Mouse (Mus musculus): Measurements from ENCODE around the gene Nrp1. TPM values are rescaled to one million over a fixed set of nuclear protein-coding genes. Genes with fewer than 3 reads are reported as not detected.

The Nrp1 gene
- 82.9 and 87.0 TPM in 2 replicates for polyA plus RNA-seq (2015; fragmentation: Nextera tagmentation; extraction: Ambion mirVana)

DNA sequence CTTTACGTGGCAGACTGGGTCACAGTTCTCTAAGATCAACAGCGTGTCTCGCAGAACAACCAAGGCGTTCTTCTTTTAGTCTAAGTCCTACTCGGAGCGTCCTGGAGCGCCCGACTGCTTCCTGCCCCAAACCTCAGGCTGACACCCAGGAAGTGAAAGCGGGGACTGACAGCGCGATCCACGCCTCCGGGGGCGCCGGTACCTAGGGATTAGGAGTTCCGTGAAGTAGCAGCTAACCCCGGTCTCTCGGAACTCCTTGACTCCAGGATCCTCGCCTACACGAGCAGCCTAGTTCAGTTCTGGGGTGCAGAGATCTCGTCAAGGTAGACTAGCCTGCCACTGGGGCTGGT, at the start of gene Nrp1:
Gene Nrp1 (plus strand): TSS at position 199 of the 350 bp plus-strand sequence.
- peak within 1 kb of the TSS; percentile 85 for H3K27ac ChIP-seq (ENCODE audit: low read depth, low read length)
- no peaks in the 10 kb centered on the region for H3K36me3 ChIP-seq (ENCODE audit: control insufficient read depth, insufficient read depth, low read length)
- no peaks in the 10 kb centered on the region for H3K9me3 ChIP-seq (ENCODE audit: control insufficient read depth, low read length)
- H3K9ac ChIP-seq (ENCODE audit: low read depth, low read length), result peak within 1 kb of the TSS; percentile 88
- peak within 1 kb of the TSS; percentile 53 for H3K4me3 ChIP-seq (ENCODE audit: low read length)
- under 1% methylated on average over 21 of the region's 21 CpGs for WGBS
- H3K4me1 ChIP-seq (ENCODE audit: control insufficient read depth, insufficient read depth, low read depth, low read length), result peaks cover 13% of the 10 kb centered on the region
- ATAC-seq, result peak; percentile 26
- H3K4me2 ChIP-seq (ENCODE audit: low read length), result peak within 1 kb of the TSS; percentile 93
- H3K27me3 ChIP-seq (replicated peaks; ENCODE audit: control insufficient read depth, insufficient read depth, low read length), result no peaks in the 10 kb centered on the region

- no peak for ATAC-seq
- H3K4me2 ChIP-seq (ENCODE audit: low read length), result no peak overlapping the region
- no peaks in the 10 kb centered on the region for H3K4me1 ChIP-seq (ENCODE audit: control insufficient read depth, insufficient read depth, low read depth, low read length)
- H3K27ac ChIP-seq (ENCODE audit: low read depth, low read length), result no peak overlapping the region
- H3K9me3 ChIP-seq (ENCODE audit: control insufficient read depth, low read length), result no peaks in the 10 kb centered on the region
- H3K9ac ChIP-seq (ENCODE audit: low read depth, low read length), result no peak overlapping the region
- no peaks in the 10 kb centered on the region for H3K27me3 ChIP-seq (replicated peaks; ENCODE audit: control insufficient read depth, insufficient read depth, low read length)
- H3K4me3 ChIP-seq (ENCODE audit: low read length), result no peak overlapping the region
- H3K36me3 ChIP-seq (ENCODE audit: control insufficient read depth, insufficient read depth, low read length), result no peaks in the 10 kb centered on the region
- 95% methylated on average over 2 of the region's 2 CpGs for WGBS
These were observed 37.6 kb upstream of the Nrp1 start for GRCm38 (mm10) chr8:128320797-128321196.

GRCm38 (mm10) chr8:128327281-128327680, 31.1 kb upstream of the Nrp1 start:
- Histone ChIP-seq H3K9ac (ENCODE audit: low read depth, low read length) (no peak overlapping the region), H3K27me3 (replicated peaks; ENCODE audit: control insufficient read depth, insufficient read depth, low read length) (no peaks in the 10 kb centered on the region), H3K27ac (ENCODE audit: low read depth, low read length) (no peak overlapping the region), H3K9me3 (ENCODE audit: control insufficient read depth, low read length) (no peaks in the 10 kb centered on the region), H3K36me3 (ENCODE audit: control insufficient read depth, insufficient read depth, low read length) (no peaks in the 10 kb centered on the region), H3K4me2 (ENCODE audit: low read length) (no peak overlapping the region), H3K4me1 (ENCODE audit: control insufficient read depth, insufficient read depth, low read depth, low read length) (no peaks in the 10 kb centered on the region), H3K4me3 (ENCODE audit: low read length) (no peak overlapping the region)
- ATAC-seq, result no peak
- WGBS, result 90% methylated on average over 1 of the region's 1 CpGs

GRCm38 (mm10) chr8:128327922-128328321, 30.5 kb upstream of the Nrp1 start:
- Histone ChIP-seq H3K9me3 (ENCODE audit: control insufficient read depth, low read length) (no peaks in the 10 kb centered on the region), H3K4me2 (ENCODE audit: low read length) (no peak overlapping the region), H3K27ac (ENCODE audit: low read depth, low read length) (no peak overlapping the region), H3K36me3 (ENCODE audit: control insufficient read depth, insufficient read depth, low read length) (no peaks in the 10 kb centered on the region), H3K9ac (ENCODE audit: low read depth, low read length) (no peak overlapping the region), H3K4me3 (ENCODE audit: low read length) (no peak overlapping the region), H3K27me3 (replicated peaks; ENCODE audit: control insufficient read depth, insufficient read depth, low read length) (no peaks in the 10 kb centered on the region), H3K4me1 (ENCODE audit: control insufficient read depth, insufficient read depth, low read depth, low read length) (no peaks in the 10 kb centered on the region)
- ATAC-seq, result no peak
- 22% methylated on average over 2 of the region's 2 CpGs for WGBS

DNA sequence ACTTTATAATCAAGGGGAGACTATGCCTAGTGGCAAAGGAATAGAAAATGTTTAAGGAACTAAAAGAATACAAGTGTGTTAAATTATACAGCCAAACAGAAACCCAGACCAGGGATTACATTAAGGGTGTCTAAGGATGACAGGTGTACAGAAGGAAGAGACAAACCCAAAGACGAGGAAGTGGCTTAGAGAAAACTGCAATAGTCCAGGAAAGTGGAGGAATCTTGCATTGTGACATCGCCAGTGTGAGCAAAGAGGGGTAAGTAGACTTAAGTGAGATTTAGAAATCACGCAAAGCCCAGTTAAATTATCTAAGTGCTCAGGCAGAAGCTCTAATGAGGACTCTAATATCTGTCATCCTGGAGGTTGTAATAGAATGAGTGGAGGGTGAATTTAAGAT, 28.9 kb upstream of the Nrp1 start:
- no peak overlapping the region for H3K9ac ChIP-seq (ENCODE audit: low read depth, low read length)
- no peak overlapping the region for H3K4me2 ChIP-seq (ENCODE audit: low read length)
- no peak overlapping the region for H3K27ac ChIP-seq (ENCODE audit: low read depth, low read length)
- H3K9me3 ChIP-seq (ENCODE audit: control insufficient read depth, low read length), result no peaks in the 10 kb centered on the region
- H3K4me3 ChIP-seq (ENCODE audit: low read length), result no peak overlapping the region
- H3K27me3 ChIP-seq (replicated peaks; ENCODE audit: control insufficient read depth, insufficient read depth, low read length), result no peaks in the 10 kb centered on the region
- WGBS, result 89% methylated on average over 3 of the region's 3 CpGs
- ATAC-seq, result no peak
- H3K4me1 ChIP-seq (ENCODE audit: control insufficient read depth, insufficient read depth, low read depth, low read length), result no peaks in the 10 kb centered on the region
- H3K36me3 ChIP-seq (ENCODE audit: control insufficient read depth, insufficient read depth, low read length), result no peaks in the 10 kb centered on the region

DNA sequence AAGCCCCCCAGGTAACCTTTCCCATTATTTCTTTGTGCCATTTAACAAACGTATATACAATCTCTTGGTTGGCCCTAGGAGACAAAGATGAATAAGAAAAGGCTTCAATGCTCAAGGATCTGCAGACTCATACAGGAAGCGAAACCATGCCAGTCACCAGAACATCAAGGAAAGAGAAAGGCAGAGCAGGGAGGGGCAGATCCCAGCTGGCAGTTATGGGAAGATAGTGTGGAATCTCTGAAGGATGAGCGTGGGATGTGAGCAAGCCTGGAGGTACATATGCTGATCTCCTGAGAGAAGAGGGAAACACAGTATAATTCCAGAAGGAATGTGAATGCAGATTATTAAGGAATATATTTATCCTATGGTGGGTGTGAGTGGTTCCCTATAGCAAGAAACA, 22.4 kb upstream of the Nrp1 start:
- Histone ChIP-seq H3K9me3 (ENCODE audit: control insufficient read depth, low read length) (no peaks in the 10 kb centered on the region), H3K36me3 (ENCODE audit: control insufficient read depth, insufficient read depth, low read length) (no peaks in the 10 kb centered on the region), H3K9ac (ENCODE audit: low read depth, low read length) (no peak overlapping the region), H3K4me3 (ENCODE audit: low read length) (no peak overlapping the region), H3K4me1 (ENCODE audit: control insufficient read depth, insufficient read depth, low read depth, low read length) (no peaks in the 10 kb centered on the region), H3K27ac (ENCODE audit: low read depth, low read length) (no peak overlapping the region), H3K27me3 (replicated peaks; ENCODE audit: control insufficient read depth, insufficient read depth, low read length) (no peaks in the 10 kb centered on the region), H3K4me2 (ENCODE audit: low read length) (no peak overlapping the region)
- no peak for ATAC-seq
- WGBS, result 83% methylated on average over 3 of the region's 3 CpGs

- ATAC-seq, result no peak
- H3K9me3 ChIP-seq (ENCODE audit: control insufficient read depth, low read length), result no peaks in the 10 kb centered on the region
These were observed 19.5 kb upstream of the Nrp1 start for GRCm38 (mm10) chr8:128338951-128339350.

GRCm38 (mm10) chr8:128339521-128339920, 18.9 kb upstream of the Nrp1 start:
- no peak overlapping the region for H3K9ac ChIP-seq (ENCODE audit: low read depth, low read length)
- 88% methylated on average over 3 of the region's 3 CpGs for WGBS
- H3K36me3 ChIP-seq (ENCODE audit: control insufficient read depth, insufficient read depth, low read length), result no peaks in the 10 kb centered on the region
- ATAC-seq, result no peak
- no peak overlapping the region for H3K4me3 ChIP-seq (ENCODE audit: low read length)
- H3K4me2 ChIP-seq (ENCODE audit: low read length), result no peak overlapping the region
- no peaks in the 10 kb centered on the region for H3K4me1 ChIP-seq (ENCODE audit: control insufficient read depth, insufficient read depth, low read depth, low read length)
- no peaks in the 10 kb centered on the region for H3K9me3 ChIP-seq (ENCODE audit: control insufficient read depth, low read length)
- no peaks in the 10 kb centered on the region for H3K27me3 ChIP-seq (replicated peaks; ENCODE audit: control insufficient read depth, insufficient read depth, low read length)
- H3K27ac ChIP-seq (ENCODE audit: low read depth, low read length), result no peak overlapping the region

More at GRCm38 (mm10) chr8:128338951-128339350, 19.5 kb upstream of the Nrp1 start:
- no peak overlapping the region for H3K9ac ChIP-seq (ENCODE audit: low read depth, low read length)
- H3K4me2 ChIP-seq (ENCODE audit: low read length), result no peak overlapping the region
- no peaks in the 10 kb centered on the region for H3K36me3 ChIP-seq (ENCODE audit: control insufficient read depth, insufficient read depth, low read length)
- no peaks in the 10 kb centered on the region for H3K4me1 ChIP-seq (ENCODE audit: control insufficient read depth, insufficient read depth, low read depth, low read length)
- no peaks in the 10 kb centered on the region for H3K27me3 ChIP-seq (replicated peaks; ENCODE audit: control insufficient read depth, insufficient read depth, low read length)
- H3K27ac ChIP-seq (ENCODE audit: low read depth, low read length), result no peak overlapping the region
- no peak overlapping the region for H3K4me3 ChIP-seq (ENCODE audit: low read length)

GRCm38 (mm10) chr8:128350405-128350804, 8.0 kb upstream of the Nrp1 start:
- H3K27me3 ChIP-seq (replicated peaks; ENCODE audit: control insufficient read depth, insufficient read depth, low read length), result no peaks in the 10 kb centered on the region
- H3K4me3 ChIP-seq (ENCODE audit: low read length), result no peak overlapping the region
- no peaks in the 10 kb centered on the region for H3K36me3 ChIP-seq (ENCODE audit: control insufficient read depth, insufficient read depth, low read length)
- no peaks in the 10 kb centered on the region for H3K4me1 ChIP-seq (ENCODE audit: control insufficient read depth, insufficient read depth, low read depth, low read length)
- no peaks in the 10 kb centered on the region for H3K9me3 ChIP-seq (ENCODE audit: control insufficient read depth, low read length)
- H3K9ac ChIP-seq (ENCODE audit: low read depth, low read length), result no peak overlapping the region
- no peak for ATAC-seq
- H3K27ac ChIP-seq (ENCODE audit: low read depth, low read length), result no peak overlapping the region
- H3K4me2 ChIP-seq (ENCODE audit: low read length), result no peak overlapping the region

GRCm38 (mm10) chr8:128351211-128351610, 7.2 kb upstream of the Nrp1 start:
- Histone ChIP-seq H3K4me1 (ENCODE audit: control insufficient read depth, insufficient read depth, low read depth, low read length) (peaks cover under 1% of the 10 kb centered on the region; the same call in 1 of the 2 replicates), H3K36me3 (ENCODE audit: control insufficient read depth, insufficient read depth, low read length) (no peaks in the 10 kb centered on the region), H3K9me3 (ENCODE audit: control insufficient read depth, low read length) (no peaks in the 10 kb centered on the region), H3K27ac (ENCODE audit: low read depth, low read length) (no peak overlapping the region), H3K9ac (ENCODE audit: low read depth, low read length) (no peak overlapping the region), H3K4me3 (ENCODE audit: low read length) (no peak overlapping the region), H3K27me3 (replicated peaks; ENCODE audit: control insufficient read depth, insufficient read depth, low read length) (no peaks in the 10 kb centered on the region), H3K4me2 (ENCODE audit: low read length) (no peak overlapping the region)
- no peak for ATAC-seq

All from hindbrain, embryonic 16.5 days (tissue).